Mouse (Mus musculus) kidney, embryonic 16.5 days (tissue): ENCODE data around the gene Ndst2. TPM values are rescaled to one million over a fixed set of nuclear protein-coding genes. Genes with fewer than 3 reads are reported as not detected.

Experiments used
- ATAC-seq: fragments of 200-750 bp; cut with Nextera tagmentation; 2 replicates; pipeline ENCODE4 v1.8.0; 2017; ENCODE audit warnings: moderate TSS enrichment; ENCODE audit not compliant: low FRiP score, low TSS enrichment
- H3K27ac ChIP-seq: fragments of 300-500 bp; sonication (generic); 2 replicates; pipeline ENCODE4 v1.5.1; 2014; ENCODE audit warnings: low read length
- H3K27me3 ChIP-seq: fragments of 300-500 bp; sonication (generic); 2 replicates; pipeline ENCODE4 v1.6.1; 2014; ENCODE audit warnings: low read length, control low read depth, mixed read lengths; ENCODE audit not compliant: insufficient read depth
- H3K36me3 ChIP-seq: fragments of 300-500 bp; sonication (generic); 2 replicates; pipeline ENCODE4 v1.6.1; 2014; ENCODE audit warnings: low read length, control low read depth, mixed read lengths; ENCODE audit not compliant: insufficient read depth
- H3K4me1 ChIP-seq: fragments of 300-500 bp; sonication (generic); 2 replicates; pipeline ENCODE4 v1.6.1; 2014; ENCODE audit warnings: low read length, control low read depth, mixed read lengths; ENCODE audit not compliant: insufficient read depth
- H3K4me2 ChIP-seq: fragments of 300-500 bp; sonication (generic); replicated peaks from 2 replicates; pipeline ENCODE4 v1.6.1; 2014; ENCODE audit warnings: low read depth, low read length
- H3K4me3 ChIP-seq: fragments of 300-500 bp; sonication (generic); 2 replicates; pipeline ENCODE4 v1.5.1; 2014; ENCODE audit warnings: mild to moderate bottlenecking, low read length
- H3K9ac ChIP-seq: fragments of 300-500 bp; sonication (generic); replicated peaks from 2 replicates; pipeline ENCODE4 v1.6.1; 2014; ENCODE audit warnings: low read length
- H3K9me3 ChIP-seq: fragments of 300-500 bp; sonication (generic); 2 replicates; pipeline ENCODE4 v1.6.1; 2016; ENCODE audit warnings: low read length, control low read depth
- WGBS: fragments of 180-500 bp; shearing (Covaris S2); extraction: QIAGEN DNeasy Blood & Tissue Kit; methylation state at CpG from one replicate; pipeline ENCODE4 v1.1.7; 2014; 5-methylcytosine and 5-hydroxymethylcytosine counted together
- microRNA-seq: library from miRNA; unstranded; fragments of <30 nt; microRNA quantifications from one replicate; pipeline ENCODE4, GENCODE M21; 2016
- polyA plus RNA-seq: library from polyadenylated mRNA; unstranded; fragments of >200 nt; fragmentation: Nextera tagmentation; extraction: Ambion mirVana; gene quantifications from 2 replicates; pipeline ENCODE4 v1.2.1, GENCODE M21; 2015

The Ndst2 gene
- polyA plus RNA-seq, 1 experiment from 2014 or later: 31.6 TPM

GRCm38 (mm10) chr14:20674064-20674833 lies 60.1 kb downstream of the Ndst2 start, which contains the start of gene Sec24c:
Gene Sec24c (plus strand): TSS chr14:20674308.
- peak; percentile 96 for ATAC-seq
- 2% methylated on average over 43 of the region's 43 CpGs for WGBS
- Histone ChIP-seq H3K27ac (peak within 1 kb of the TSS; percentile 97), H3K36me3 (peaks cover 34% of the 10 kb centered on the region), H3K4me1 (peaks cover 9% of the 10 kb centered on the region; the same call in 1 of the 2 replicates), H3K9ac (peak within 1 kb of the TSS; percentile 93), H3K27me3 (no peaks in the 10 kb centered on the region; the same call in 1 of the 2 replicates), H3K9me3 (no peaks in the 10 kb centered on the region), H3K4me2 (peak within 1 kb of the TSS; percentile 77), H3K4me3 (peak within 1 kb of the TSS; percentile 87)

GRCm38 (mm10) chr14:20673735-20674063 lies 60.7 kb downstream of the Ndst2 start:
- ATAC-seq: peak; percentile 47

More at GRCm38 (mm10) chr14:20673735-20674063, 60.7 kb downstream of the Ndst2 start:
- peak overlapping the region; percentile 87 for H3K4me3 ChIP-seq
- WGBS: 11% methylated on average over 13 of the region's 13 CpGs
- peaks cover 9% of the 10 kb centered on the region; the same call in 1 of the 2 replicates for H3K4me1 ChIP-seq
- no peaks in the 10 kb centered on the region for H3K9me3 ChIP-seq
- H3K27ac ChIP-seq: peak overlapping the region; percentile 97
- no peaks in the 10 kb centered on the region; the same call in 1 of the 2 replicates for H3K27me3 ChIP-seq
- H3K4me2 ChIP-seq: peak overlapping the region; percentile 77
- H3K9ac ChIP-seq: peak overlapping the region; percentile 70
- H3K36me3 ChIP-seq: peaks cover 28% of the 10 kb centered on the region

Small RNA genes within 50 kb of the gene (microRNA-seq; reads per million reads assigned to microRNA genes)
- 1.1 reads per million for gene Mir6946

Other genes with a start within 250 kb of the Ndst2 start
- 0.55 TPM in 2 replicates for gene Mss51, start 237.7 kb downstream of the Ndst2 start, polyA plus RNA-seq
- gene Ppp3cb, start 188.0 kb downstream of the Ndst2 start, polyA plus RNA-seq: 29.1 and 37.2 TPM in 2 replicates
- 8.0 and 10.2 TPM in 2 replicates for gene Usp54, start 93.5 kb downstream of the Ndst2 start, polyA plus RNA-seq
- gene Myoz1, start 78.0 kb downstream of the Ndst2 start, polyA plus RNA-seq: 3.0 and 3.2 TPM in 2 replicates
- gene Synpo2l, start 66.2 kb downstream of the Ndst2 start, polyA plus RNA-seq: 0.92 and 1.2 TPM in 2 replicates
- 113 and 120 TPM in 2 replicates for gene Sec24c, start 60.3 kb downstream of the Ndst2 start, polyA plus RNA-seq
- gene Fut11, start 39.6 kb downstream of the Ndst2 start, polyA plus RNA-seq: 28.2 and 28.5 TPM in 2 replicates
- 161 and 171 TPM in 2 replicates for gene Chchd1, start 31.6 kb downstream of the Ndst2 start, polyA plus RNA-seq
- gene Zswim8, start 27.0 kb downstream of the Ndst2 start, polyA plus RNA-seq: 28.3 and 33.6 TPM in 2 replicates
- gene Camk2g, start 59.5 kb upstream of the Ndst2 start, polyA plus RNA-seq: 41.7 and 46.0 TPM in 2 replicates
- gene Plau, start 102.1 kb upstream of the Ndst2 start, polyA plus RNA-seq: 21.7 and 21.8 TPM in 2 replicates
- 54.9 and 57.7 TPM in 2 replicates for gene Vcl, start 194.8 kb upstream of the Ndst2 start, polyA plus RNA-seq